Mouse (Mus musculus): ENCODE results near the gene Immt.

DNA sequence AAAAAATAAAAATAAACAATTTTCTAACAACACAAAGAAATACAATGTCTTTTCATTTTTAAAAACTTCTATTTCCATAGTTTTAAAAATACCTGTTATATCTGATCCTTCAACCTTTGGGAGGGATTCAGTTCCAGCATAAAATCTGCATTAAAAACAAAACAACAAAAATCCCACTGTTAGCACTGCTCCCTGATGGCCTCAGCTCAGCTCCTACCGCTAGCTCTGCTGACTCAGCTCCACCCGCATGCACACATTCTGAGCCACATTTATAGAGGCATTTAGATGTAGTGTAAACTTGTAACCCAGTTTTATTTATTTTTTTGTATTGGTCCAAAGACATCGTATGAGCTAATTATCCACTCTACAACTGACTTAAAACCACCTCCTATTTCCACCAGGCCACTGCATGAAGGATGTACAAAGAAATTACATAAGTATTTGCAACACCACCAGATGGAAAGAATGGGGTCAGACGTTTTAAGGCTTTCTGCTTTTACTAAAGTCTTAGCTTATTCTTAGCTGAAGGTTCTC lies 76.6 kb downstream of the Immt start:
- TF ChIP-seq SIN3A (IDR thresholded peaks at IDR 0.05; ENCODE audit: low read length) = no peak
- no peak for TF ChIP-seq EP300 (IDR thresholded peaks at IDR 0.05; ENCODE audit: low read depth in 1 of 2, low read length in 2 of 2)
- TF ChIP-seq JUND (IDR thresholded peaks at IDR 0.05; ENCODE audit: low read depth, low read length) = no peak
- TF ChIP-seq RAD21 (IDR thresholded peaks at IDR 0.05; ENCODE audit: low read depth, low read length) = no peak
- TF ChIP-seq CTCF (IDR thresholded peaks at IDR 0.05 in 2 of 3, conservative IDR thresholded peaks at IDR 0.05 in 1 of 3; ENCODE audit: control insufficient read depth in 1 of 3, insufficient read depth in 1 of 3, low read depth in 2 of 3, low read length in 3 of 3, poor library complexity in 1 of 3, severe bottlenecking in 1 of 3) = no peak
- TF ChIP-seq TCF12 (IDR thresholded peaks at IDR 0.05; ENCODE audit: low read depth, low read length) = no peak
- TF ChIP-seq POLR2A (IDR thresholded peaks at IDR 0.05; ENCODE audit: control insufficient read depth in 1 of 2, insufficient read depth in 1 of 2, low read depth in 1 of 2, low read length in 2 of 2, poor library complexity in 1 of 2) = no peak
- TF ChIP-seq KAT2A (conservative IDR thresholded peaks at IDR 0.05; ENCODE audit: low read depth, low read length) = no peak
- no peak for TF ChIP-seq MAX (IDR thresholded peaks at IDR 0.05; ENCODE audit: low read length)
- no peak for TF ChIP-seq UBTF (IDR thresholded peaks at IDR 0.05; ENCODE audit: borderline replicate concordance, insufficient read depth, low read depth, low read length)
- TF ChIP-seq NRF1 (IDR thresholded peaks at IDR 0.05; ENCODE audit: insufficient read depth, low read depth, low read length, poor library complexity, severe bottlenecking) = no peak
- no peak for TF ChIP-seq POLR2AphosphoS5 (IDR thresholded peaks at IDR 0.05; ENCODE audit: borderline replicate concordance, low read depth, low read length)
- no peak for TF ChIP-seq MYC (IDR thresholded peaks at IDR 0.05; ENCODE audit: low read depth, low read length)
